Mouse (Mus musculus): ENCODE results near the gene Opa1.

DNA sequence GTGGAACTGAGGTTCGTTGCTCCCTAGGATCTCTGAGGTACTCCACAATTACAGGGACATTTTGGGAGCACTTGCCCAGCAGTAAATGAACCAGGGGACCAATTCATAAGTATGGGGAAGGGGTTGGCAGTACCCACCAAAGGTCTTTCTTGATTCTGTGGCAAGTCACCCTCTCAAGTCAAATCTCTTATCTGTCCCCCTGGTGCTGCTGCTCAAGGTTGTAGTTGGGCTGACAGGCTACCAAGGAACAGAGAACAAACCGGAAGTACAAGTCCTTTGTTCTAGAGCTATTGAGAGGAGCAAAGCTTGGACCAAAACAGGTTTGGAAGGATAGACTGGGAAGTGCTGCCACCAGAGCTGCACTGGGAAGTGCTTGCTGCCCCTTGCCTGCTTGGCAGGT lies 105.0 kb downstream of the Opa1 start:
- TF ChIP-seq CTCF (IDR thresholded peaks at IDR 0.05; ENCODE audit: borderline replicate concordance, insufficient read depth, low read length) (no peak), POLR2A (IDR thresholded peaks at IDR 0.05; ENCODE audit: low read depth, low read length) (no peak)
